Mouse (Mus musculus): ENCODE measurements around the gene Scgb2b7.
"Not testable (repeated sequence)": the region's sequence is repeated elsewhere in the genome, so short reads cannot be mapped to it uniquely, and the experiment has no call there.

Gene Scgb2b7

GRCm38 (mm10) chr7:31705657-31706056, at the start of gene Scgb2b7:
Gene Scgb2b7 (minus strand): TSS chr7:31705757.
- DNase-seq (ENCODE audit: low read depth), result not testable (repeated sequence)

- DNase-seq (ENCODE audit: low read depth), result not testable (repeated sequence)
Observed at GRCm38 (mm10) chr7:31712365-31712764, 6.8 kb upstream of the Scgb2b7 start, which contains the start of gene Scgb1b7. Gene Scgb1b7 (plus strand): TSS chr7:31712665.

Data from NIH3T3 (cell line).